Mouse (Mus musculus): ENCODE results near the gene Hist1h4j. TPM values are rescaled to one million over a fixed set of nuclear protein-coding genes. Genes with fewer than 3 reads are reported as not detected.

Hist1h4j gene
- 0.26 and 0.30 TPM in 2 replicates for polyA plus RNA-seq (2015; fragmentation: Nextera tagmentation; extraction: Ambion mirVana)

GRCm38 (mm10) chr13:21734906-21735767 lies at the start of gene Hist1h4j:
Gene Hist1h4j (plus strand): TSS chr13:21735064.

GRCm38 (mm10) chr13:21697811-21698210 lies 37.1 kb upstream of the Hist1h4j start, which contains the start of gene Olfr1359:
Gene Olfr1359 (plus strand): TSS chr13:21698111.

DNA sequence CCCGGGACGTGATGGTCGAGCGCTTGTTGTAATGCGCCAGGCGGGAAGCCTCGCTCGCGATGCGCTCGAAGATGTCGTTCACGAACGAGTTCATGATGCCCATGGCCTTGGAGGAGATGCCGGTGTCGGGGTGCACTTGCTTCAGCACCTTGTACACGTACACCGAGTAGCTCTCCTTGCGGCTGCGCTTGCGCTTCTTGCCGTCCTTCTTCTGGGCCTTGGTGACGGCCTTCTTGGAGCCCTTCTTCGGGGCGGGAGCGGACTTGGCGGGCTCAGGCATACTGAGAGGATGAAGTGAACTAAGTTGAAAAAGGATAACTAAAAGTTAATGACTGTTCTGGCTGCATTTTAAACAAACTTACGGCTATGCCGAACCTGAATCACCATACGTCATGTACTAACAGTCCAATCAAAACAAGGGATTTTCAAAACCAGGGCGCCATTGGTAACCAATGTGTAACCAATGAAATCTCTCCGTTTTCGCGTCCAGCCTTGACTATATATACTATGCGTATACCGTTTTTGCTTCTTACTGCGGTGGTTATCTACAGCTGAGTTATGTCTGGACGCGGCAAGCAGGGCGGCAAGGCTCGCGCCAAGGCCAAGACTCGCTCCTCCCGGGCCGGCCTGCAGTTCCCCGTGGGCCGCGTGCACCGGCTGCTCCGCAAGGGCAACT lies 18.9 kb upstream of the Hist1h4j start, which contains the start of the genes Hist1h2bl and Hist1h2ai:
Gene Hist1h2bl (minus strand): TSS at position 280 of the 676 bp plus-strand sequence.
Gene Hist1h2ai (plus strand): TSS at position 559 of the 676 bp plus-strand sequence.

GRCm38 (mm10) chr13:21717397-21718357 lies 17.2 kb upstream of the Hist1h4j start, which contains the start of gene Hist1h3h:
Gene Hist1h3h (plus strand): TSS chr13:21717659.

GRCm38 (mm10) chr13:21721757-21722372 lies 13.0 kb upstream of the Hist1h4j start, which contains the start of gene Hist1h2bm:
Gene Hist1h2bm (plus strand): TSS chr13:21722044.

DNA sequence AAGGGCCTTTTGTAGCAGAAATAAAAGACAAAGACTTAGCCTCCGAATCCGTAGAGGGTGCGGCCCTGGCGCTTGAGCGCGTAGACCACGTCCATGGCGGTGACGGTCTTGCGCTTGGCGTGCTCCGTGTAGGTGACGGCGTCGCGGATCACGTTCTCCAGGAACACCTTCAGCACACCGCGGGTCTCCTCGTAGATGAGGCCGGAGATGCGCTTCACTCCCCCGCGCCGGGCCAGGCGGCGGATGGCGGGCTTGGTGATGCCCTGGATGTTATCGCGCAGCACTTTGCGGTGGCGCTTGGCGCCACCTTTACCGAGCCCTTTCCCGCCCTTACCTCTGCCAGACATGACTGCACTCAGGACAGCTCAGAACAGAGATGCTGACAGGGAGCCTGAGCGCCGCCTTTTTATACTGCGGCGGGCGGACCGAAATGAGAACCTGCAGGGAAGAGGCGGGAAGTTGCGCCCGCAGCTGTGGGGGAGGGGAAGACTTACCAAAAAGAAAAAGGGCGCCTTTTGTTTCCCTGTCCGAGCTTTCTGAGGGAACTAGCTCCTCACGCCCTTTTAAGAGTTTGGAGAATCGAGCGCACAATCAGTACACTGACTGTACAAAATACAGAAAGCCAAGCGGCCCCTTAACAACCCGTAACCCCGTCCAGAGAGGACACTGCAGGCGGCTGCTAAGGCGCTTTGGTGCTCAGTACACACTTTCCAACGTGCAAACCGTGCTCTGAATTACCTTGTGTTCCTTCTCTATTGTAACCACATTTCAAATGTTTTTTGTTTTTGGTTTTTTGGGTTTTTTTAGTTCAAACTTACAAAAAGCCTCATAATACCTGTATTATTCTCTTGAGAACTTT lies 15.5 kb downstream of the Hist1h4j start, which contains the start of gene Hist1h4k:
Gene Hist1h4k (minus strand): TSS at position 347 of the 859 bp plus-strand sequence.

DNA sequence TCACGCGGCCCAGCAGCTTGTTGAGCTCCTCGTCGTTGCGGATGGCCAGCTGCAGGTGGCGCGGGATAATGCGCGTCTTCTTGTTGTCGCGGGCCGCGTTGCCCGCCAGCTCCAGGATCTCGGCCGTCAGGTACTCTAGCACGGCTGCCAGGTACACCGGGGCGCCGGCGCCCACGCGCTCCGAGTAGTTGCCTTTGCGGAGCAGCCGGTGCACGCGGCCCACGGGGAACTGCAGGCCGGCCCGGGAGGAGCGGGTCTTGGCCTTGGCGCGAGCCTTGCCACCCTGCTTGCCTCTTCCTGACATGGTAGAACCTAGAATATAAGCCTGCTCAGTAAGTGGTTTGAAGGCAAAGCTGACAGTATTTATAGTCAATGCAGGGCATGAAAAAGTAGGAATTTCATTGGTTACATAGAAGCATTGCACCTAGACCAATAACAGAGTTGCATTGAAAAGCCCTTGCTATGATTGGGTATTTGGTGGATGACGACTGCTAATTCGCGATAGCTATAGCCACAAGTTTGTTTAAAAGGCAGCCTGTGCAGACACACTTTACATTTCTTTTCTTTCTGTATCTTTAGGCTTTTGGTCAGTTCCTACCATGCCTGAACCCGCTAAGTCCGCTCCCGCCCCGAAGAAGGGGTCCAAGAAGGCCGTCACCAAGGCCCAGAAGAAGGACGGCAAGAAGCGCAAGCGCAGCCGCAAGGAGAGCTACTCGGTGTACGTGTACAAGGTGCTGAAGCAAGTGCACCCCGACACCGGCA lies 18.8 kb downstream of the Hist1h4j start, which contains the start of the genes Hist1h2ak and Hist1h2bn:
Gene Hist1h2ak (minus strand): TSS at position 304 of the 762 bp plus-strand sequence.
Gene Hist1h2bn (plus strand): TSS at position 600 of the 762 bp plus-strand sequence.

DNA sequence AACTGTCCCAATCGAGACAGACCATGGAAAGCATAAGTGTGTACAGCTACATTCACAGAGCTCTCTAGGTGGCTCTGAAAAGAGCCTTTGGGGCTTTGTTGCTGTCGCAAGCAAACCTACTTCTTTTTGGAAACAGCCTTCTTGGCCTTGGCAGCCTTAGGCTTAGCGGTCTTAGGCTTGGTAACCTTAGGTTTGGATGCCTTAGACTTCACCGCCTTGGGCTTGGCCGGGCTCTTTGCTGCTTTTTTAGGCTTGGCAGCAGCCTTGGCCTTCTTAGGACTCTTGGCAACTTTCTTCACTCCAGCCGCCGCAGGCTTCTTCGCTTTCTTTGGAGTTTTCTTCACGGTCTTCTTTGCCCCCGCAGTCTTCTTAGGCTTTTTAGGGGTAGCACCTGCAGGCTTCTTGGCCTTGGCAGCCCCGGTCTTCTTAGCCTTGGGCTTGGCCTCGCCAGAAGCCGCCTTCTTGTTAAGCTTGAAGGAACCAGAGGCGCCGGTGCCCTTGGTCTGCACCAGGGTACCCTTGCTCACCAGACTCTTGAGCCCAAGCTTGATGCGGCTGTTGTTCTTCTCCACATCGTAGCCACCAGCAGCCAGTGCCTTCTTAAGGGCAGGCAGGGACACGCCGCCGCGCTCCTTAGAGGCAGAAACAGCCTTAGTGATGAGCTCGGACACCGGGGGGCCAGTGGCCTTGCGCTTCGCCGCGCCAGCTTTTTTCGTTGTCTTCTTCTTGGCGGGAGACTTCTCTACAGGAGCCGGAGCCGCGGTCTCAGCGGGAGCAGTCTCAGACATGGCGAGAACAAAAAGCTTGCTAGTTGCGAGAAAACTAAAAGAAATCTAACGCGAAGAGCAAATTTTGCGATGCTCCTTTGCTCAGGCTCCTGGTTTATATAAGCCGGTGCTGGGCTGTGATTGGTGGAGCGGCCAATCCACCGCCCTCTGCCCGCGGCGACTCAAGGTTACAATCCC lies 45.2 kb downstream of the Hist1h4j start, which contains the start of gene Hist1h1b:
Gene Hist1h1b (minus strand): TSS at position 859 of the 965 bp plus-strand sequence.

GRCm38 (mm10) chr13:21783255-21783617 lies 48.4 kb downstream of the Hist1h4j start, which contains the start of gene Hist1h3i:
Gene Hist1h3i (minus strand): TSS chr13:21783370.

Small RNA genes within 50 kb of the gene (microRNA-seq; reads per million reads assigned to microRNA genes)
- gene Gm44357 (0 to 0.10 reads per million in 2 experiments), gene Gm44367 (0 reads per million in 2 experiments), gene Gm44454 (0 reads per million in 2 experiments)

Other genes starting within 250 kb of the Hist1h4j start
- 0.62 and 0.77 TPM in 2 replicates for gene AK157302, start 239.8 kb upstream of the Hist1h4j start, polyA plus RNA-seq (2015; fragmentation: Nextera tagmentation; extraction: Ambion mirVana)
- 11.8 and 13.2 TPM in 2 replicates for gene Gm11273, start 233.6 kb upstream of the Hist1h4j start, polyA plus RNA-seq (2015; fragmentation: Nextera tagmentation; extraction: Ambion mirVana)
- gene Zkscan8, start 203.9 kb upstream of the Hist1h4j start, polyA plus RNA-seq (2015; fragmentation: Nextera tagmentation; extraction: Ambion mirVana) = 2.4 TPM in 2 replicates
- 0.10 TPM in 1 of 2 replicates, not detected in the other for gene Olfr1366, start 192.3 kb upstream of the Hist1h4j start, polyA plus RNA-seq (2015; fragmentation: Nextera tagmentation; extraction: Ambion mirVana)
- gene Olfr1535, start 175.2 kb upstream of the Hist1h4j start, polyA plus RNA-seq (2015; fragmentation: Nextera tagmentation; extraction: Ambion mirVana) = not detected in 2 replicates
- not detected in 2 replicates for gene Olfr1364, start 153.3 kb upstream of the Hist1h4j start, polyA plus RNA-seq (2015; fragmentation: Nextera tagmentation; extraction: Ambion mirVana)
- not detected in 2 replicates for gene Olfr1362, start 121.0 kb upstream of the Hist1h4j start, polyA plus RNA-seq (2015; fragmentation: Nextera tagmentation; extraction: Ambion mirVana)
- gene Olfr11, start 92.5 kb upstream of the Hist1h4j start, polyA plus RNA-seq (2015; fragmentation: Nextera tagmentation; extraction: Ambion mirVana) = not detected in 2 replicates
- not detected in 2 replicates for gene Olfr1361, start 71.7 kb upstream of the Hist1h4j start, polyA plus RNA-seq (2015; fragmentation: Nextera tagmentation; extraction: Ambion mirVana)
- gene Olfr1360, start 57.7 kb upstream of the Hist1h4j start, polyA plus RNA-seq (2015; fragmentation: Nextera tagmentation; extraction: Ambion mirVana) = not detected in 2 replicates
- not detected in 2 replicates for gene Olfr1359, start 37.0 kb upstream of the Hist1h4j start, polyA plus RNA-seq (2015; fragmentation: Nextera tagmentation; extraction: Ambion mirVana)
- 0.60 and 0.77 TPM in 2 replicates for gene Hist1h2bl, start 18.9 kb upstream of the Hist1h4j start, polyA plus RNA-seq (2015; fragmentation: Nextera tagmentation; extraction: Ambion mirVana)
- 5.6 and 8.3 TPM in 2 replicates for gene Hist1h2ai, start 18.6 kb upstream of the Hist1h4j start, polyA plus RNA-seq (2015; fragmentation: Nextera tagmentation; extraction: Ambion mirVana)
- 1.9 and 3.5 TPM in 2 replicates for gene Hist1h3h, start 17.4 kb upstream of the Hist1h4j start, polyA plus RNA-seq (2015; fragmentation: Nextera tagmentation; extraction: Ambion mirVana)
- gene Hist1h2bm, start 13.0 kb upstream of the Hist1h4j start, polyA plus RNA-seq (2015; fragmentation: Nextera tagmentation; extraction: Ambion mirVana) = 0.33 and 0.82 TPM in 2 replicates
- 1.0 TPM in 1 of 2 replicates, not detected in the other for gene Hist1h4k, start 15.4 kb downstream of the Hist1h4j start, polyA plus RNA-seq (2015; fragmentation: Nextera tagmentation; extraction: Ambion mirVana)
- 2.8 and 9.7 TPM in 2 replicates for gene Hist1h2ak, start 18.8 kb downstream of the Hist1h4j start, polyA plus RNA-seq (2015; fragmentation: Nextera tagmentation; extraction: Ambion mirVana)
- gene Hist1h2bn, start 19.1 kb downstream of the Hist1h4j start, polyA plus RNA-seq (2015; fragmentation: Nextera tagmentation; extraction: Ambion mirVana) = 0.77 and 1.4 TPM in 2 replicates
- 5.9 and 8.9 TPM in 2 replicates for gene Hist1h1b, start 45.6 kb downstream of the Hist1h4j start, polyA plus RNA-seq (2015; fragmentation: Nextera tagmentation; extraction: Ambion mirVana)
- 37.6 and 38.4 TPM in 2 replicates for gene Hist1h3i, start 48.3 kb downstream of the Hist1h4j start, polyA plus RNA-seq (2015; fragmentation: Nextera tagmentation; extraction: Ambion mirVana)
- 1.5 and 2.4 TPM in 2 replicates for gene Hist1h2an, start 52.2 kb downstream of the Hist1h4j start, polyA plus RNA-seq (2015; fragmentation: Nextera tagmentation; extraction: Ambion mirVana)
- 0.51 and 0.69 TPM in 2 replicates for gene Hist1h2bp, start 52.4 kb downstream of the Hist1h4j start, polyA plus RNA-seq (2015; fragmentation: Nextera tagmentation; extraction: Ambion mirVana)
- 3.3 and 7.3 TPM in 2 replicates for gene Hist1h2bq, start 75.1 kb downstream of the Hist1h4j start, polyA plus RNA-seq (2015; fragmentation: Nextera tagmentation; extraction: Ambion mirVana)
- gene Hist1h2ao, start 75.4 kb downstream of the Hist1h4j start, polyA plus RNA-seq (2015; fragmentation: Nextera tagmentation; extraction: Ambion mirVana) = not detected in 2 replicates
- not detected in 2 replicates for gene Hist1h4m, start 76.7 kb downstream of the Hist1h4j start, polyA plus RNA-seq (2015; fragmentation: Nextera tagmentation; extraction: Ambion mirVana)
- 2.6 and 3.1 TPM in 2 replicates for gene Hist1h4n, start 97.1 kb downstream of the Hist1h4j start, polyA plus RNA-seq (2015; fragmentation: Nextera tagmentation; extraction: Ambion mirVana)
- 1,124 and 1,146 TPM in 2 replicates for gene Hist1h2ap, start 98.4 kb downstream of the Hist1h4j start, polyA plus RNA-seq (2015; fragmentation: Nextera tagmentation; extraction: Ambion mirVana)
- 2.9 and 6.3 TPM in 2 replicates for gene Hist1h2br, start 98.7 kb downstream of the Hist1h4j start, polyA plus RNA-seq (2015; fragmentation: Nextera tagmentation; extraction: Ambion mirVana)
- gene Zfp184, start 210.0 kb downstream of the Hist1h4j start, polyA plus RNA-seq (2015; fragmentation: Nextera tagmentation; extraction: Ambion mirVana) = 0.83 and 1.1 TPM in 2 replicates
- 0.04 TPM in 1 of 2 replicates, not detected in the other for gene Pom121l2, start 246.1 kb downstream of the Hist1h4j start, polyA plus RNA-seq (2015; fragmentation: Nextera tagmentation; extraction: Ambion mirVana)